Mouse (Mus musculus) liver, embryonic 14.5 days (tissue): Measurements from ENCODE around the gene Clip2. TPM values are rescaled to one million over a fixed set of nuclear protein-coding genes. Genes with fewer than 3 reads are reported as not detected.
"Not testable (repeated sequence)": the region's sequence is repeated elsewhere in the genome, so short reads cannot be mapped to it uniquely, and the experiment has no call there.

Experiments used
- ATAC-seq: fragments of 200-750 bp; cut with Nextera tagmentation; 2 replicates; pipeline ENCODE4 v1.8.0; 2017; ENCODE audit warnings: moderate number of reproducible peaks, mild to moderate bottlenecking, moderate library complexity; ENCODE audit not compliant: insufficient read depth
- DNase-seq, 3 experiments: peaks; one replicate each; pipeline ENCODE4 v3.0.0-alpha.2; 2012 to 2013; ENCODE audit warnings: low read depth in 3 of 3, low spot score in 3 of 3
- H3K27ac ChIP-seq: fragments of 300-500 bp; sonication (generic); 2 replicates; pipeline ENCODE4 v1.5.1; 2014; ENCODE audit warnings: moderate library complexity, mild to moderate bottlenecking, control low read depth, inconsistent platforms
- H3K27me3 ChIP-seq: fragments of 300-500 bp; sonication (generic); 2 replicates; pipeline ENCODE4 v1.6.1; 2014; ENCODE audit warnings: mild to moderate bottlenecking, low read length, moderate library complexity; ENCODE audit not compliant: control insufficient read depth, insufficient read depth
- H3K36me3 ChIP-seq: fragments of 300-500 bp; sonication (generic); replicated peaks from 2 replicates; pipeline ENCODE4 v1.6.1; 2014; ENCODE audit warnings: low read depth; ENCODE audit not compliant: control insufficient read depth, insufficient read depth
- H3K4me1 ChIP-seq, 2 experiments: fragments of 200-500 bp in 1 of 2; fragments of 300-500 bp in 1 of 2; sonication (generic) in 1 of 2; replicated peaks; 2 replicates each; pipeline ENCODE4 v1.6.1; 2012 to 2014; ENCODE audit warnings: antibody characterized with exemption in 1 of 2, inconsistent platforms in 1 of 2, low read length in 1 of 2; ENCODE audit not compliant: control insufficient read depth in 2 of 2, insufficient read depth in 2 of 2
- H3K4me2 ChIP-seq: fragments of 300-500 bp; sonication (generic); 2 replicates; pipeline ENCODE4 v1.6.1; 2014; ENCODE audit warnings: low read depth, mild to moderate bottlenecking, control low read depth, moderate library complexity
- H3K4me3 ChIP-seq, 2 experiments: fragments of 200-500 bp in 1 of 2; fragments of 300-500 bp in 1 of 2; sonication (generic) in 1 of 2; 2 replicates each; pipeline ENCODE4 v1.5.1; 2012 to 2014; ENCODE audit warnings: low read depth in 2 of 2, low read length in 2 of 2, mild to moderate bottlenecking in 2 of 2, control low read depth in 1 of 2, inconsistent platforms in 1 of 2, moderate library complexity in 1 of 2; ENCODE audit not compliant: insufficient read depth in 1 of 2
- H3K9ac ChIP-seq: fragments of 300-500 bp; sonication (generic); replicated peaks from 2 replicates; pipeline ENCODE4 v1.6.1; 2014; ENCODE audit warnings: mild to moderate bottlenecking, control low read depth, moderate library complexity
- H3K9me3 ChIP-seq: fragments of 300-500 bp; sonication (generic); 2 replicates; pipeline ENCODE4 v1.6.1; 2016; ENCODE audit warnings: low read length, mixed read lengths; ENCODE audit not compliant: control insufficient read depth
- CTCF ChIP-seq: IDR thresholded peaks from 2 replicates; pipeline ENCODE4 v1.5.1; 2016; ENCODE audit warnings: antibody characterized with exemption, low read depth, control low read depth
- EP300 ChIP-seq: IDR thresholded peaks from 2 replicates; pipeline ENCODE4 v1.6.1; 2016; ENCODE audit warnings: antibody characterized with exemption, low read depth
- WGBS: fragments of 180-500 bp; shearing (Covaris S2); extraction: QIAGEN DNeasy Blood & Tissue Kit; methylation state at CpG from one replicate; pipeline ENCODE4 v1.1.7; 2014; ENCODE audit not compliant: insufficient replicate concordance; 5-methylcytosine and 5-hydroxymethylcytosine counted together
- polyA plus RNA-seq, 2 experiments: library from polyadenylated mRNA; depleted of rRNA in 1 of 2; stranded (reverse) in 1 of 2; unstranded in 1 of 2; fragments of >200 nt; fragmentation: Nextera tagmentation in 1 of 2; extraction: Ambion mirVana in 1 of 2; gene quantifications; 2 replicates each; pipeline versions ENCODE4 v1.2.1 to v1.2.3; 2012 to 2014

Gene Clip2
- polyA plus RNA-seq, 2 experiments = 0.36 to 1.8 TPM

- Histone ChIP-seq H3K4me2 (peak overlapping the region; percentile 82), H3K9ac (peak overlapping the region; percentile 78), H3K27me3 (no peaks in the 10 kb centered on the region), H3K27ac (no peak overlapping the region), H3K36me3 (no peaks in the 10 kb centered on the region), H3K4me1 (no peaks in the 10 kb centered on the region; a peak in 1 of 4 replicates), H3K4me3 (peak overlapping the region; percentile 65 to 81), H3K9me3 (no peaks in the 10 kb centered on the region)
- ATAC-seq = peak; percentile 72
- peak in 1 of 3 experiments; percentile 24 for DNase-seq
- no peak for TF ChIP-seq CTCF
- no peak for TF ChIP-seq EP300
- under 1% methylated on average over 13 of the region's 17 CpGs for WGBS
Observed at GRCm38 (mm10) chr5:134455914-134456423, 96.3 kb downstream of the Clip2 start.

GRCm38 (mm10) chr5:134455186-134455895, 96.9 kb downstream of the Clip2 start:
- no peak for ATAC-seq

DNA sequence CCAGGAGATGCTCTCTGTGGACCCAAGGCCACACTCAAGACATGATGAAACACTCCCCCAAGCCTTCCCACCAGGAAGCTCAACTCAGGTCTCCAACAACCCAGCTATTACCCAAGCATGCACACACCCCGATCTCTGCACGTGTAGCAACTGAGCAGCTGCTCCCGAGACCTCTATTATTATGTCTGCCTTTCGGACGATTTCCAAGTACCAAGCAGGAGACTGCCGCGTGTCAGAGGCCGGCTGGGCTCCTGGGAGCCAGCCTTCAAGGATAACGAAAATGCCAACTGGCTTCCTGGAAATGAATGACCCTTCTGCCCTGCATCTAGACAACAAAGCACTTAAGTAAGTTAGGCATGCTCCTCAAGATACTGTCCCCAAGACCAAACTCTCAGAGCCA, 97.8 kb downstream of the Clip2 start:
- no peak overlapping the region for H3K27ac ChIP-seq
- ATAC-seq (no peak), DNase-seq (no peak)
- no peak overlapping the region for H3K9ac ChIP-seq
- H3K9me3 ChIP-seq = no peaks in the 10 kb centered on the region
- H3K36me3 ChIP-seq = no peaks in the 10 kb centered on the region
- no peaks in the 10 kb centered on the region; a peak in 1 of 4 replicates for H3K4me1 ChIP-seq
- WGBS = 74% methylated on average over 9 of the region's 9 CpGs
- H3K27me3 ChIP-seq = no peaks in the 10 kb centered on the region
- TF ChIP-seq CTCF = no peak
- TF ChIP-seq EP300 = no peak
- no peak overlapping the region for H3K4me3 ChIP-seq
- no peak overlapping the region for H3K4me2 ChIP-seq

More at GRCm38 (mm10) chr5:134455186-134455895, 96.9 kb downstream of the Clip2 start:
- Histone ChIP-seq H3K27ac (no peak overlapping the region), H3K27me3 (no peaks in the 10 kb centered on the region), H3K4me3 (peak overlapping the region; percentile 65 to 81), H3K9me3 (no peaks in the 10 kb centered on the region), H3K36me3 (no peaks in the 10 kb centered on the region), H3K4me1 (no peaks in the 10 kb centered on the region; a peak in 1 of 4 replicates), H3K9ac (peak overlapping the region; percentile 78), H3K4me2 (peak overlapping the region; percentile 82)
- TF ChIP-seq EP300 (no peak), CTCF (no peak)
- no peak for DNase-seq
- 3% methylated on average over 21 of the region's 21 CpGs for WGBS

DNA sequence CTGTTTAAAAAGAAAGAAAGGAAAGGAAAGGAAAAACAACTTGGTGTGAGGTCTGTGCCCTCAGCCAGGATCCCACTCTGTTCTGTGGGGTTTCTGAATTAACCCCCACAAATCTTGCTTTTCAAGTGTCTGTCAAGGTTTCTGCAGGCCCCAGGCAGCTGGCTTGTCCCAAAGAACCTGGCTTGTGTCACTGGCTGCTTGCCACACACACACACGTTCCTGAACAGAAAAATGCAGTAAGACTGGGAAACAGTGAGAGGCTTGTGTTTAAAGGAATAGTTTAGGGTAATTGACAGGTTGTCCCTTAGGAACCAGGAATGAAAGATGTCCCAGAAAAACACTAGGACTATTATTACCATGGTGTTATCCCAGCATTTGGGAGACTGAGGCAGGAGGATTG, 98.7 kb downstream of the Clip2 start:
- H3K4me1 ChIP-seq = no peaks in the 10 kb centered on the region; a peak in 1 of 4 replicates
- no peaks in the 10 kb centered on the region for H3K9me3 ChIP-seq
- no peak for DNase-seq
- 52% methylated on average over 1 of the region's 1 CpGs for WGBS
- TF ChIP-seq EP300 = no peak
- no peak for TF ChIP-seq CTCF
- H3K4me2 ChIP-seq = no peak overlapping the region
- no peak overlapping the region for H3K4me3 ChIP-seq
- H3K27me3 ChIP-seq = no peaks in the 10 kb centered on the region
- H3K36me3 ChIP-seq = no peaks in the 10 kb centered on the region
- ATAC-seq = no peak
- H3K9ac ChIP-seq = no peak overlapping the region
- H3K27ac ChIP-seq = no peak overlapping the region

DNA sequence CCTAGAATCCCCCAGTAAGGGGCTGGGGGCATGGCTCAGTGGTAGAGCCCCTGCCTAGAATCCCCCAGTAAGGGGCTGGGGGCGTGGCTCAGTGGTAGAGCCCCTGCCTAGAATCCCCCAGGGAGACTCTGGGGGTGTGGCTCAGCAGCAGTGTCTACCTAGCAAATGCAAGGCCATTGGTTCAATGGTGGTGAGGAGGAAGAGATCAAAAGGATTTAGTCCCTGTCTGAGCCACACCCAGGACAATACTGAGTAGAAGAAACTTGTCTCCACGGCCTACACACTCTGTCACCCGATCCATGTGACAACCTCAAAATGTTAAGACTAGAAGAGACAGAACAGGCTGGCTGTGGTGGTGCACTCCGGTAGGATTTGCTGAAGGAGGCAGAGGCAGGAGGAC, 105.5 kb downstream of the Clip2 start:
- WGBS = 77% methylated on average over 4 of the region's 4 CpGs
- H3K27ac ChIP-seq, DNase-seq, H3K27me3 ChIP-seq, H3K4me2 ChIP-seq, ATAC-seq, H3K4me1 ChIP-seq, H3K9ac ChIP-seq, H3K9me3 ChIP-seq, H3K36me3 ChIP-seq, H3K4me3 ChIP-seq: not testable (repeated sequence)
